Mouse (Mus musculus): ENCODE results near the gene B3gnt6.

DNA sequence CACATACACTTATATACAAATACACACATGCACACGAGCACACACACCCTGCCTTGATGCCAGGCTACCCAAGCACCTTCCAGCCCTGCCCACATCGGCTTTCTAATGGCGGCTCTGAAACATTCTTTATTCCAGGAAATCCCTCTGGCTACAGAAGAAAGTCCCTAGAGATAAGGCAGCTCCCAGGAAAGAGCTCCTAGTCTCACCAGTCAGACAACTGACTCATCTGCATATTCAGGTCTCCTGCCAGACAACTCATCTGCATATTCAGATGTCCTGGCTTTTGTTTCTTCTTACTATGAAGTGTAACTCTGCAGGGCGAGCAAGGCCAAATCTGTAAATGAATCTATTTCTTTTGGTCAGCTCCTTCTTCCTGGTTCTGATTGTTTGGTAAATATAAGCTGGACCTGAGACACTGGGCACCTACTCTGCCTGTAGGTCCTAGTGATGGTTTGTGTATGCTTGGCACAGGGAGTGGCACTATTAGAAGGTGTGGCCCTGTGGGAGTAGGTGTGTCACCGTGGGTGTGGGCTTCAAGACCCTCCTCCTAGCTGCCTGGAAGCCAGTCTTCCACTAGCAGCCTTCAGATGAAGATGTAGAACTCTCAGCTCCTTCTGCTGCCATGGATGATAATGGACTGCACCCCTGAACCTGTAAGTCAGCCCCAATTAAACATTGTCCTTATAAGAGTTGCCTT, 41.5 kb downstream of the B3gnt6 start:
- no peak for TF ChIP-seq CTCF (IDR thresholded peaks at IDR 0.05; ENCODE audit: low read depth)
- no peak for TF ChIP-seq EP300 (IDR thresholded peaks at IDR 0.05; ENCODE audit: low read depth)
